Mouse (Mus musculus) midbrain, embryonic 16.5 days (tissue): Measurements from ENCODE around the gene Tdrd1. TPM values are rescaled to one million over a fixed set of nuclear protein-coding genes. Genes with fewer than 3 reads are reported as not detected.
"Not testable (repeated sequence)": the region's sequence is repeated elsewhere in the genome, so short reads cannot be mapped to it uniquely, and the experiment has no call there.

Source experiments
- ATAC-seq: fragments of 200-750 bp; cut with Nextera tagmentation; 2 replicates; pipeline ENCODE4 v1.8.0; 2017; ENCODE audit warnings: moderate TSS enrichment
- H3K27ac ChIP-seq: fragments of 300-500 bp; sonication (generic); 2 replicates; pipeline ENCODE4 v1.5.1; 2014; ENCODE audit warnings: mild to moderate bottlenecking, low read length, mixed read lengths
- H3K27me3 ChIP-seq: fragments of 300-500 bp; sonication (generic); 2 replicates; pipeline ENCODE4 v1.6.1; 2014; ENCODE audit warnings: low read depth, low read length, mixed read lengths; ENCODE audit not compliant: control insufficient read depth, insufficient read depth
- H3K36me3 ChIP-seq: fragments of 300-500 bp; sonication (generic); 2 replicates; pipeline ENCODE4 v1.6.1; 2014; ENCODE audit warnings: mild to moderate bottlenecking, low read length, moderate library complexity, mixed read lengths; ENCODE audit not compliant: control insufficient read depth, insufficient read depth
- H3K4me1 ChIP-seq: fragments of 300-500 bp; sonication (generic); 2 replicates; pipeline ENCODE4 v1.6.1; 2014; ENCODE audit warnings: mild to moderate bottlenecking, low read length, mixed read lengths; ENCODE audit not compliant: control insufficient read depth, insufficient read depth
- H3K4me2 ChIP-seq: fragments of 300-500 bp; sonication (generic); 2 replicates; pipeline ENCODE4 v1.6.1; 2014; ENCODE audit warnings: mild to moderate bottlenecking, low read length, mixed read lengths
- H3K4me3 ChIP-seq: fragments of 300-500 bp; sonication (generic); 2 replicates; pipeline ENCODE4 v1.5.1; 2014; ENCODE audit warnings: low read depth, mild to moderate bottlenecking, low read length, moderate library complexity, mixed read lengths
- H3K9ac ChIP-seq: fragments of 300-500 bp; sonication (generic); 2 replicates; pipeline ENCODE4 v1.6.1; 2014; ENCODE audit warnings: low read depth, low read length, mixed read lengths
- H3K9me3 ChIP-seq: fragments of 300-500 bp; sonication (generic); replicated peaks from 2 replicates; pipeline ENCODE4 v1.6.1; 2014; ENCODE audit warnings: mild to moderate bottlenecking, low read length, mixed read lengths; ENCODE audit not compliant: control insufficient read depth, poor library complexity, severe bottlenecking
- WGBS: fragments of 180-500 bp; shearing (Covaris S2); extraction: QIAGEN DNeasy Blood & Tissue Kit; methylation state at CpG from one replicate; pipeline ENCODE4 v1.1.7; 2014; 5-methylcytosine and 5-hydroxymethylcytosine counted together
- polyA plus RNA-seq: library from polyadenylated mRNA; unstranded; fragments of >200 nt; fragmentation: Nextera tagmentation; extraction: Ambion mirVana; gene quantifications from 2 replicates; pipeline ENCODE4 v1.2.1, GENCODE M21; 2015

Gene Tdrd1
- 0.98 and 1.1 TPM in 2 replicates for polyA plus RNA-seq

DNA sequence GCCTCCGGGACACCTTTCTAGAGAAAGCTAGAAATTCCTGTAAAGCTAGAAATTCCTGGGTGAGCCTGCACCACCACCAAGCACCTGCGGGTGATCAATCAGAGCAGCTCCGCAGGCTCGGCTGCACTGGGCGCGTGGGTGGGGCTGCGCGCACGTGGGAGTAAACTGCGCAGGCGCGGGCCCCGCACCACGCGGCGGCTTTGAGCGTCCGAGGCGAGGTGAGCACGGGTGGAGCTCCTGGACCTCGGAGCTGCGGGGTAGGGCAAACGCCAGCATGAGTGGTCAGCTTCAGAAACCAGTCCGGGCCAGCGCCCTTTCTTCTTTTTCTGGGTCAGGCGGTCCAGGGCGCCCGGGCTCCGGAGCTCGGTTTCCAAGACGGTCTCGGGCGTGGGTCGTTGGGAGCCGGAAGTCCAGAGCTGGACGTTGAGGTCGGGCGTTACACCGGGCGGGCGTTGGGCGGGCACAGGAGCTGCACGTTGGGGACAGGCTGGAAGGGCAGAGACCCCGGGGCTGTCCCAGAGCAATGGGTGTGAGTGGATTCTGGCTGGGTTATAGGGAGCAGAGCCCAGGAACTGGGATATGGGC, at the start of gene Tdrd1:
Gene Tdrd1, plus strand, starts transcription at position 163 of the 585 bp plus-strand sequence.
- no peak within 1 kb of the TSS for H3K9ac ChIP-seq

DNA sequence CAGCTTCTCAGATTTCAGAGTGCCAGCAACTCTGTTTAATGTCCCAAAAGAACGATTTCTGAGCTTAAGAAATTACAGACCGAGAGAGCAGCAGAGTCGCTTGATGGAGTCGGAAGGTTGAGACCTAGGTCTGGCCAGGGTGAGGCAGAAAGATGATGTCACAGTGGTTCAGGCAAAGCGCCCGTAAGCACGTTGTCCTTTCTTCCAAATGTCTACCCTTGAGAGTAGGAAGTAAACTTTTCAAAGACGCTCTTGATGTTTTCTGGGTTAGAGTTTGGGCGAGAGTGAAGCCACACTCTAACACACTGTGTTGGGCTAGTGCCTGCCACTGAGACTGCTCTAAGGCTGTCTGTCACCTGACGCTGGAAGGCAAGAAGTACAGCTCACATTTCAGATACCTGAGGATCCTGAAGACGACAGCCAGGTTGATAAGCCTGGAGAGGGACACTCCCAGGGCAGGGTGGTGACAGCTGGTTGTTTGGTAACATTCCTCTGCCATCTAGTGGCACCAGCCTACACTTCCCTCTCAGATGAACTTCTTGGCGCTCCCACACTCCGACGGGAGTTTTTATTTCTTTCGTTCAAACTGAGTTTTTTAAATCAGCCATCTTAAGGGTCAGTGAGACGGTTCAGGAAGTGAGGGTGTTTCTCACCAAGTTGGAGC, 49.2 kb upstream of the Tdrd1 start:
- H3K9me3 ChIP-seq: no peaks in the 10 kb centered on the region
- WGBS: 43% methylated on average over 16 of the region's 16 CpGs
- H3K27me3 ChIP-seq: peaks cover 3% of the 10 kb centered on the region
- no peak overlapping the region for H3K9ac ChIP-seq
- ATAC-seq: no peak
- H3K4me1 ChIP-seq: peaks cover 7% of the 10 kb centered on the region
- H3K36me3 ChIP-seq: no peaks in the 10 kb centered on the region
- no peak overlapping the region for H3K4me2 ChIP-seq
- H3K27ac ChIP-seq: no peak overlapping the region
- H3K4me3 ChIP-seq: no peak overlapping the region

More for the DNA sequence above, at the start of gene Tdrd1:
- no peaks in the 10 kb centered on the region for H3K9me3 ChIP-seq
- peaks cover 3% of the 10 kb centered on the region; the same call in 1 of the 2 replicates for H3K4me1 ChIP-seq
- H3K27me3 ChIP-seq: no peaks in the 10 kb centered on the region
- no peak within 1 kb of the TSS for H3K27ac ChIP-seq
- H3K4me3 ChIP-seq: peak within 1 kb of the TSS; percentile 16
- no peaks in the 10 kb centered on the region for H3K36me3 ChIP-seq
- H3K4me2 ChIP-seq: peak within 1 kb of the TSS; percentile 49
- no peak for ATAC-seq
- 63% methylated on average over 43 of the region's 44 CpGs for WGBS

DNA sequence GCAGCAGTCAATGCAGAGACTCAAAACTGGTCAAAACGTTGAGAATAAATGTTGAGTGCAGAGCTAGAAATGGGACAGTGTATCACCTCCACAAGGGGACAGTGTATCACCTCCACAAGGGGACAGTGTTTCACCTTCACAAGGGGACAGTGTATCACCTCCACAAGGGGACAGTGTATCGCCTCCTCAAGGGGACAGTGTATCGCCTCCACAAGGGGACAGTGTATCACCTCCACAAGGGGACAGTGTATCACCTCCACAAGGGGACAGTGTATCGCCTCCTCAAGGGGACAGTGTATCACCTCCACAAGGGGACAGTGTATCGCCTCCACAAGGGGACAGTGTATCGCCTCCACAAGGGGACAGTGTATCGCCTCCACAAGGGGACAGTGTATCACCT, 47.5 kb upstream of the Tdrd1 start:
- H3K4me2 ChIP-seq, H3K36me3 ChIP-seq, H3K27ac ChIP-seq, H3K9ac ChIP-seq, H3K4me1 ChIP-seq, H3K9me3 ChIP-seq, H3K27me3 ChIP-seq, ATAC-seq, H3K4me3 ChIP-seq: not testable (repeated sequence)
- WGBS: 94% methylated on average over 7 of the region's 7 CpGs

DNA sequence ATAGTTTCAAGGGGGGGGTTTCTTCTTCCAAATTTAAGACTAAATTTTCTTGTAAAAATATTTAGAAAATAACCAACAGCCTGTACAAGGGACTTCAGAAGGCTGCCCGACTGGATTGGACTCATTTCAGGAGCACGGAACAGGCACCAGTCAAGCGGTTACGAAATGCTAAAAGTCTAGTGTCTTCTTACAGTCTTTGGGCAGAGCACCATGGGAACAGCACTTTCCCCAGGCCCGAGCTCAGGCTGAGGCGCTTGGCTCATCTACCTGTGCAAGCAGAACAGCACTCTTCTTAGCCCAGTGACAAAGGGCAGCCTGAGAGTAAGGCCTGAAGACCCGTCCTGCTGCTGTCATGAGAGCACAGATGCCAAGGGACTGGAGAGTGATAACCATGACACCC, 38.1 kb upstream of the Tdrd1 start:
- Histone ChIP-seq H3K4me3 (no peak overlapping the region), H3K36me3 (peaks cover 18% of the 10 kb centered on the region), H3K9me3 (no peaks in the 10 kb centered on the region), H3K4me2 (no peak overlapping the region), H3K27ac (no peak overlapping the region), H3K4me1 (no peaks in the 10 kb centered on the region), H3K9ac (no peak overlapping the region), H3K27me3 (no peaks in the 10 kb centered on the region)
- no peak for ATAC-seq
- 88% methylated on average over 7 of the region's 7 CpGs for WGBS

DNA sequence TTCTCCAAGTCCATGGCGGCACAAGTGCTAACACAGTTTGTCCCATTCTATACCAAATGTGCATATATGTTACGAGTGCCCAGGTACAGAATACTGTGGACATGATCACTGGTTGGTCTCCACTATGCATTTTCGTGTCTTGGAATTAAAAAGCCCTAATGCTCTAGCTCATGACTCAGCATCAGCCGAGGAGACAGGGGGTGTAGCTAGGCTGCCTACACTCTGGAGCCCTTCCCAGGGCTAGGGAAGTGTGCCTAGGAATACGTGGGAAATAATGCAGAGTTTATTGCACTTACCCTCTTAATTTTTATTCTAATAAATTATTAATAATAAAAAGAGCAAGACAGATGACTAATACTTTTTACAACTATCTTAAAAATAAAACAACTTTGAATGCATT, 37.1 kb upstream of the Tdrd1 start:
- Histone ChIP-seq H3K9me3 (no peaks in the 10 kb centered on the region), H3K4me3 (no peak overlapping the region), H3K4me1 (no peaks in the 10 kb centered on the region), H3K36me3 (peaks cover 26% of the 10 kb centered on the region), H3K4me2 (no peak overlapping the region), H3K27ac (no peak overlapping the region), H3K27me3 (no peaks in the 10 kb centered on the region), H3K9ac (no peak overlapping the region)
- ATAC-seq: no peak
- 90% methylated on average over 5 of the region's 5 CpGs for WGBS

DNA sequence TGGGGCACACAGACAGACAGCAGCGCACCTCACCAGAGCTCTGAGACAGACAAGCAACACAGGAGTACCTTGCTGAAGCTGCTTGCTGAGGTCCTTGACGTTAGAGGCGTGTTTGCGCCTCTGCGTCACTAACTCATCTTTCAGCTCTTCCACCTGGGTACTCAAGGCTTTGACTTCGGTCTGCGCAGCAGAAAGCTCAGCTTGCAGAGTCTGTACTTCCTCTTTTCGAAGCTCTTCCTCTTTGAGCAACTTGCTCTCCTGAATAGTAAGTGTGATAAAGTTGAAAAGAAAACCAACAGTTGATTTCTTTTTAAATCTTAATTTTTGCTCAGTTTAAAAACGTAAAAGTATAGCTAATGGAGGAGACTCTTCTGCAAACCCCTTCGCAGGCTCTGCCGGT, 28.6 kb upstream of the Tdrd1 start:
- H3K4me3 ChIP-seq: no peak overlapping the region
- H3K27ac ChIP-seq: no peak overlapping the region
- 96% methylated on average over 11 of the region's 11 CpGs for WGBS
- H3K27me3 ChIP-seq: no peaks in the 10 kb centered on the region
- H3K4me2 ChIP-seq: no peak overlapping the region
- ATAC-seq: no peak
- H3K36me3 ChIP-seq: peaks cover 51% of the 10 kb centered on the region
- H3K9me3 ChIP-seq: no peaks in the 10 kb centered on the region
- H3K9ac ChIP-seq: no peak overlapping the region
- H3K4me1 ChIP-seq: no peaks in the 10 kb centered on the region

DNA sequence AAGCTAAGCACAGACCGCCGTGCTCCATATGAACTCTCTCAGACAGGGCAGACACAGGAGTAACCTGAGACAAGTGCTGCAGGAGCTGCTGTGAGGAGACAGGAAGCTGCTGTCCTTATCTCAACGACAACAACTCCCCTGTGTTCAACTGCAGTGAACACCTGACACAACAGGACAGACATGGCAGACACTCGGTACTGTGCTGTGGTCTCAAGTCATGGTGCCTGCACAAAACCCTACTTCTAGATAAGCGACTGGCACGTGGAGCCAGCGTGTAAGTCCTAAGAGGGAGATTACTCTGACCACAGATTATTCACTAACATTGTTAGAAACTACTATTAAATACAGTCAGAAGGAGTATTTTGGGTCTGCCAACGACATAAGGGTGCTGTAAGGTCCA, 25.8 kb upstream of the Tdrd1 start:
- Histone ChIP-seq H3K36me3 (peaks cover 39% of the 10 kb centered on the region), H3K27me3 (no peaks in the 10 kb centered on the region), H3K4me2 (no peak overlapping the region), H3K27ac (no peak overlapping the region), H3K4me3 (no peak overlapping the region), H3K9ac (no peak overlapping the region), H3K9me3 (no peaks in the 10 kb centered on the region), H3K4me1 (no peaks in the 10 kb centered on the region)
- WGBS: 92% methylated on average over 8 of the region's 8 CpGs
- ATAC-seq: no peak

DNA sequence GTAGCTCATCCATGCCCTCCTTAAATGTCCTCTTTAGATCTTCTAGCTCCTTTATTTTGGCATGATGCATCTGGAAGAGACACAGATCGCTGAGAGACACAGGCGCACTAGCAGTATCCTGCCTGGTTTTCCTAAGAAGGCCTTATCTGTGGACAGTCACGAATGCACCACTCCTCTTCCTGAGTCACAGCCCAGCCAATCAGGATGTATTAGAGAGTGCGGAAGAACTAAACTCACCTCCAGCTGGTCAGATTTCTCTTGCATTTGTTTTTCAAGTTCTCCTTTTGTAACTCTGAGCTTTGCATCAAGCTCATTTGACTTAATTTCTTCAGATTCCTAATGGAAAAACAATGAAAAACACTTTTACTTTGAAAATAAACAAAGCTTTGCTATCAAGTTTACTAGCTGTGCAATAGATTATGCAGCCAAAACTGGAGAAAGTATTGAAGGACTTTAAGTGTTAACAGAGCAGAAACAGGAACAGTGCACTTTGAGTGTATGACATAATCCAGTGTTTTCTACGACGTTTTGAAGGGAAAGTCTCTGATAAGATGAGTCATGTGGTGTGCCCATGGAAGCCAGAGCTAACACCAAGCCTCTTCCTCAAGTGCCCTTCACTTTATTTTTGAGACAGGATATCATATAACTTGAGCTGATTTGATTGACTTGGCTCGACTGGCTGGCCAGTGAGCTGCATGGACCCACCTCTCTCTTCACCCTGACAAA, 24.9 kb upstream of the Tdrd1 start:
- peaks cover 37% of the 10 kb centered on the region for H3K36me3 ChIP-seq
- H3K9ac ChIP-seq: no peak overlapping the region
- ATAC-seq: no peak
- no peaks in the 10 kb centered on the region for H3K9me3 ChIP-seq
- WGBS: 93% methylated on average over 7 of the region's 7 CpGs
- H3K27ac ChIP-seq: no peak overlapping the region
- H3K4me3 ChIP-seq: no peak overlapping the region
- no peaks in the 10 kb centered on the region for H3K27me3 ChIP-seq
- H3K4me1 ChIP-seq: no peaks in the 10 kb centered on the region
- H3K4me2 ChIP-seq: no peak overlapping the region
